Mouse (Mus musculus) erythroblast, embryonic 14.5 days (primary cell): ENCODE measurements around the gene Lrg1.

Source experiments
- GATA1 ChIP-seq: IDR thresholded peaks from 2 replicates; pipeline ENCODE4 v1.6.1; 2012; ENCODE audit warnings: low read length, inconsistent platforms, mixed read lengths
- TAL1 ChIP-seq: IDR thresholded peaks from 3 replicates; pipeline ENCODE4 v1.6.1; 2012; ENCODE audit warnings: low read length, inconsistent platforms, mixed read lengths

- TF ChIP-seq GATA1 = no peak
- no peak for TF ChIP-seq TAL1
Observed at GRCm38 (mm10) chr17:56111021-56111420, 10.8 kb downstream of the Lrg1 start.
